Mouse (Mus musculus) layer of hippocampus, postnatal 10 days (tissue): Measurements from ENCODE around the gene Sfxn1. TPM values are rescaled to one million over a fixed set of nuclear protein-coding genes. Genes with fewer than 3 reads are reported as not detected.
A peak's percentile ranks its signal among the peaks of the same experiment; 100 is the strongest.

ENCODE experiments used
- DNase-seq, 2 experiments: peaks; one replicate each; pipeline ENCODE4 v3.0.0; 2021; ENCODE audit warnings: low spot score in 2 of 2
- long read RNA-seq: library from polyadenylated mRNA; stranded (forward); transcript quantifications from one replicate; pipeline ENCODE4 v2.0.0, GENCODE M21; 2023
- total RNA-seq, 2 experiments: library from RNA; stranded (reverse); gene quantifications; 2 replicates each; pipeline ENCODE4 v1.2.3; 2021

Gene Sfxn1
- 10 to 100 TPM; 74.3 to 80.2 TPM for total RNA-seq
- long read RNA-seq, transcript Sfxn1-201 (11 exons, 2,783 nt), result major isoform, 91 of 158 reads
- long read RNA-seq, partial matches to known transcripts, result 34 of 158 reads
- long read RNA-seq, other reads (novel, unspliced or antisense), result 33 of 158 reads

DNA sequence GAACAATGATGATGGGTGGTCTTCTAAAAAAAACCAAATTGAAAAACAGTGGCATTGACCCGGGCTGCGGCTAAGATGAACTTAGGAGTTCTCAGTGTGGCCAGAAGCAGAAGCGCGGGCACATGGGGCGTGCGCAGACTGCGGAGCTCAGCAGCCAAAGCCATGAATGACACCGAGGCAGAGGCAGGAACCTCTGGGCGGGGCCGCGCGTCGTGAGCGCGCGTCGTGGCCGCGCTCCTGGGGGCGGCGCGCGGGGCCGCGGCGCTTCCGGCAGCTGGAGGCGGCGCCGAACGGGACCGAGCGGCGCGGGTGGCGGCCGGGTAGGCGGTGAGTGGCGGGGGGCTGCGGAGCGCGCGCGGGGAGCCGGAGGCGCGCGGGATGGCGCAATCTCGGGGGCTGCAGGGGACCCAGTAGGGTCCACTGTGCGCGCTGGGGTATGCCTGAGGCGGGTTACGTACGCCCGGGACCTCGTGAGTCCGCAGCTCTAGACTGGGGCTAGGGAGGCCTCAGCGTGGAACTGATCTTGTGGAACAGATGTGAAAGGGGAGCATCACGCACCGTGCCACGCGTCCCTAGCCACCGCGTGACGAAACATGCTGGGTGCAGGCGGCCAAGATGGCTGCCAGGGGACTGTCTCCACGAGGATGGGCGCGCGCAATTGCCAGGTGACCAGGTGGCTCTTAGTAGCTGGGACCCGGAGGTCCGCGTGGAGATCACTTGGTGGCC is at the start of gene Sfxn1:
Gene Sfxn1 (plus strand): TSS at position 264 of the 726 bp plus-strand sequence.
- peak; percentile 69 to 82 for DNase-seq

DNA sequence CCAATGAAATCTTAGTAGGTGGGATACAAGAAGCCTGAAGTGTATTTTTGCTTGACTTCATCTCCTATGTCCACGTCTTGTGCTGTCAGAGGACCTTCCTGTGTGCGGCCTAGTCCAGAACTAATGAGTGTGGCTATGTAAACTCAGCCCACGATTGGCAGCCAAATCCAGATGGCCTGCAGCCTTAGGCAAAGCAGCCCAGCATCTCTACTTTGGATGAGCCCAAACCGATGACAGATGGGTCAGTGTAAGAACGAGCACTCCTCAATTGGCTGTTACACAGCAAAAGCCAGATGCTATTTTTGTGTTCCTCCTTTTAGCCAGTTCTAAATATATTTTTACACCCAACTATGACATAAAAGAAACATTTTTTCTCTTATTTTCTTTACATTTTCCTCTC is 48.4 kb upstream of the Sfxn1 start:
- DNase-seq, result peak in 1 of 2 experiments; percentile 35

DNA sequence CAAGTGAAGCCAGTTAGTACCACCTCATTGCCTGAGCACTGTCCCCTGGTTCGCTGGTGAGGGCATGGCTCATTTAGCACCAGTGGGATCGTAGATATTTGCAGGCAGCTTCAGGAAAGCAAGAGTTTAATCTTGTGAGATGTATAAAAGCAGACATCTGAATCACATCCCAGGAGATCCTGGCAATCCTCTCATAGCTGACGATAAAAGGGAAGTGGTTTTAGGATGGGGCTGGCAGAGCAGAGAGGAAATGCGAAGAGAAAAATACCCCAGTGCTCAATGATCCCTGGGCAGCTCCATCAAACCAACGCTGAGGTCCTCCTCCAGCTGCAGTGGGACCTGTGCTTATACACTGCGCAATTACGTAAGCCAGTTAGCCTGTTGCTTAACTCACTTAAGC is 44.6 kb upstream of the Sfxn1 start:
- DNase-seq, result no peak

DNA sequence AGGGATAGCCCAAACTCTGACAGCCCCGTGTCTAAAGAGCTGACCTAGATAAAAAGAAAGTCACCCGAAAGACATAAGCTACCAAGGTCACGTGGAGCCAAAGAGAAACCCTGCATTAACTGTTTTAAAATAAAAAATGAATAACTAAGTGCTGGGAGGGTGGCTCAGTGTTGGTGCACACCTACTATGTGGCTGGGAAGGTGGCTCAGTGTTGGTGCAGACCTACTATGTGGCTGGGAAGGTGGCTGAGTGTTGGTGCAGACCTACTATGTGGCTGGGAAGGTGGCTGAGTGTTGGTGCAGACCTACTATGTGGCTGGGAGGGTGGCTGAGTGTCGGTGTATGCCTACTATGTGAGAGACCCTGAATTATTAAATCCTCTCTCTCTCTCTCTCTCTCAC is 38.0 kb upstream of the Sfxn1 start:
- DNase-seq, result no peak

DNA sequence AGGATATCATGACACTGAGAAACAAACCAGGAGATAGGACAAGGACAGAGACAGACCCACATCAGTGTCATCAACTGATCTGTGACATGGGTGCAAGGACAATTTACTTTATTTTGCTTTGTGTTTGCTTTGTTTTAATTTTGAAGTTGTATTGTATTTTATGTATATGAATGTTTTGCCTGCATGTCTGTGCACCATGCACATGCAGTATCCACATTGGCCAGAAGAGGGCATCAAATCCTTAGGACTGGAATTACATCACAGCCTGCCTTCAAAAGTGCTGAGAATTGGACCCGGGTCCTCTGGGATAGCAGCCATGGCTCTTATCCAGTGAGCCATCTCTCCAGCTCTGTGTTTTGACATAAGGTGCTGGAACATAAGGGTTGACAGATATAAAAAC is 36.1 kb upstream of the Sfxn1 start:
- no peak for DNase-seq

DNA sequence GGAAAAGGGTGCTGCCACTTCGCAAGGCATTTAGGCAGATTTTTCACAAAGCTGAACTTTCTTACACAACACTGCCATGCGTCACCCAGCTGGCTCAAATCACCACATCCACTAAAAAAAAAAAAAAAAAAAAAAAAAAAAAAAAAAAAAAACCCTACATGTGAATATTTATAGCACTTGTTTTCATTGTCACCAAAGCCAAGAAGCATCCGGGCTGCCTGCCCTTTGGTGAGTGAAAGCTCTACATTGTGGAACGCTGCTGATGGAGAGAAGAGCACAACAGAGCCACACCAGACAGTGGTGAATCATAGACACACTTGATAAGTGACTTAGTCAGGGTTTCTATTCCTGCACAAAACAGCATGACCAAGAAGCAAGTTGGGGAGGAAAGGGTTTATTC is 33.7 kb upstream of the Sfxn1 start:
- DNase-seq, result no peak

DNA sequence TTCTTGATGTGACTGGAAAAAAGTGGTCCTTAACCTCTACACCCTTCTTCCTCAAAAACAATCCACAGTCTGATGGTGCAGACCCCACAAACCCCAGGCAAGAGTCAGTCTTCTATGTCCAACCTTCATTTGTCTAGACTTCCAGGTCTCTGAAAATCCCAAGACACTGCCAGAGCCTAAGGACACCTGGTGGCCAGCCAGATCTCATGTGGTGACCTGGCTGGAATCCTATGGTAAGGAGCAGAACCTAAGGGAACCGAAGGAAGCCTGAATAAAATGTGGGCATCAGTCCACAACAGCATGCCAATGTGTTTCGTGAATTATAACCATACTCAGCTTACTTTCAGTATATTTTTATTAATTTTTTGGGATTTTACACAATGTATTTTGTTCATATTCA is 31.4 kb upstream of the Sfxn1 start:
- no peak for DNase-seq

DNA sequence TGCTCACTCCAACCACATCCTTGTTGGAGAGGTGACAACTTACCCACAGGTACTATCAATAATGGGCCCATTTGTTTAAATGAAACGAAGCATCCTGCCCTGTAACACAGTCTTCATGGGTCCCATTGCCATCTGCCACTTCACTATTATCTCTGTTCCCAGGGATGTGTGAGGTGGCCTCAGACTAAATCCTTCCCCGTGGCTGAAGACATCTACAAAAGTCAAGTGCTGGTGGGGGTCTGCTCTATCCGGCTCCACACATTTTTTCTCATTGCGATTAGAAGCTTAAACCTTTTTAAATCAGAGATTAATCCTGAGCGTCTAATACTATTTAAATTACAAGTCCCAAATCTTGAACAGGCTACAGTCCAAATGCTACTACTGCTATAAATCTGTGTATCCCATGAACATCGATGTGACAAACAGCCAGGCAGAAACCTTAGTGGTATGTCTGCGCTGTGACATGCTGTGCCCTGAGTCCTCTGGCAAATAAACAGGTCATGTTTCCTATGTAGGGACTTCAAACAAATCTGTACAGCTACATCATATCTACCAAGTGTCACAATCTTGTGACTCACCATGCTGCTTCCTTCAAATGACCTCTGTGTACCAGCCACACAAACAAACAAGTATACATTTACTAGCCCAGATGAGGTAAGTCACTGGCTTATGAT is 22.9 kb upstream of the Sfxn1 start:
- DNase-seq, result no peak

DNA sequence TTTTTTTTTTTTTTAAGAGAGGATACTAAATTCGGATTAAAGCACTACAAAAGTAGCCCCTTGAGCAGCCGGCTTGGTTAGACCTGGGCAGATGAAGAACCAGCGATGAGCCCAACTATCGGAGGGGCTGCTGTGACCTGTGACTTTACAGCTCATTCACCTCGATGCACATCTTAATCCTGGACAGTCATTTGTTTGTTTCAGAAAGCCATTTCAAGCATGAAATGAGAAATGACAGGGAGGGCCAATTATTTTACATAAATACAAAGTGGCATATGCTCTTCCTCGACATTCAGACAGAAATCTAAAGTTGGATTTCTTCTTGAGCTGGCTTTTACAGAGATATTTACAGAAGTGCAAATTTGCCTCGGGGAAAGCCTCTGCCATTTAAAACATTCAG is 20.0 kb upstream of the Sfxn1 start:
- DNase-seq, result no peak

DNA sequence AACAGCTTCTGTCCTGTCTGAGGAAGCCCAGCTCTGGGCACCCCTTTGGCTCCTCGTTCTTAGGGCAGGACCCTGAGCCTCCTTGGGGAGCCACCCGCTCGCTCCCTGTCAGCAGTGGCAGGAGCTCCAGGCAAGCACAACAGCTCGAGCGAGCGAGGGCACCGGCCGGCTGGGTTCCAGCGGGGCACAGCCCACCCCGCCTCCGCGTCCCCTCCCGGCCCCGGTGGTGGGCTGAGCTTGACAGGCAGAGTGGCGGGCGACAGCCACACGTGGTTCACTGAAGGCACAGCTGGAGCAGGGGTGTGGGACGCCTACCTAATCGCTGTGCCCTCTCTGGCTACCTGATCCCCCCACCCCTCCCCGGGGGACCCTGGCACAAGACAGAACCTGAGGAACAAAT is 16.7 kb upstream of the Sfxn1 start:
- no peak for DNase-seq

DNA sequence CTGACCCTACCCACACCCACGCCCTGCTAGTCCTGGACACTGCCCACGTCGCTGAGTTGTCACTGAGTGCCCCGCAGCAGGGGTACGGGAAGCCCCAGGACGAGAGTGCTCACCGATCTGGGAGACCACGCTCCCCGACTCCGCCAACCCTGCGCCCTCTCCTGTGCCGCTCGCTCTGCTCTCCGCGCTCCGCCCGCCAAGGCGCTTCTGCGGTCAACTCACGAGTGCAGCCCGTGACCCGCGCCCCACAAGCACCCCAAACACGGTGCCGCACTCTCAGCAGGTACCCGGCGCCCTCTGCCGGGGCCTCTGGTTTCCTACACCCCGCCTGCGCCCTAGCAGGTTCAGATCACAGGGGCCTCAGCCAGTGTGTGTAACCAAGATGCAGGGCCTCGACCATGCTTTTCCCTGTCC is 16.2 kb upstream of the Sfxn1 start, which contains the start of gene Drd1:
Gene Drd1 (minus strand): TSS at position 258 of the 414 bp plus-strand sequence.
- DNase-seq, result peak; percentile 80 to 85

DNA sequence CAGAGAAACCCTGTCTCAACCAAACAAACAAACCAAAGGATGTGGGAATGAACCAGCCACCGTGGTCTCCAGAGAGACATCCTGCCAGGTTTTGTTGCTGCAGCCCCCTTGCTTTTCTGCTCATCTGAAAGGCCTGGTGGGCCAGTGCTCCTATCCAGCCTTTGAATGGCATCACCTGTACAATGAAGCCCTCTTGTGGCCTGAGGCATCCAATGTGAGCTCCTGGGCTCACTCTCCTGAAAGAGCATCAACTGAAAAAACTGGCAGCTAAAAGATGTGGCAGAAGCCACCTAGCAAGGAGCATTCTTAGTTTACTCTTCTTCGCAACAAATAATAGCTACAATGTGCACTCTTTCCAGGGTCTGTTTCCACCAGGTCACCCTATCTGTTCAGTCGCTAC is 9.6 kb upstream of the Sfxn1 start:
- DNase-seq, result no peak

DNA sequence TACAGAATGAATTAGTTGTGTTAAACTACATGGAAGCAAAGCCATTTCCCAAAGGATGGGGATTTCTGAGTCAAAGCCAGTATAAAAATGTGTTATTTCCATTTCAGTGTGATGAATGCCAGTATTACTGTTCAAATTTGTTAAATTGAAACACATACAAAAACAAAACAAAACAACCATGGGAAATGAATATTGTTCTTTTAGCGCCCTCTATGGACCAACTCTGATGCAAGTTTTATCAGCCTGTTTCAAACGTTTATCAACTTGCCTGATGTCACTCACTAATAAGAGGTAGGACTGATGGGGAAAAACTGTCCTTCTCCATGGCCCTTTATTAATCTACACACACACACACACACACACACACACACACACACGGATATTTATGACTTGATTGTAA is 8.4 kb upstream of the Sfxn1 start:
- peak in 1 of 2 experiments; percentile 45 for DNase-seq

DNA sequence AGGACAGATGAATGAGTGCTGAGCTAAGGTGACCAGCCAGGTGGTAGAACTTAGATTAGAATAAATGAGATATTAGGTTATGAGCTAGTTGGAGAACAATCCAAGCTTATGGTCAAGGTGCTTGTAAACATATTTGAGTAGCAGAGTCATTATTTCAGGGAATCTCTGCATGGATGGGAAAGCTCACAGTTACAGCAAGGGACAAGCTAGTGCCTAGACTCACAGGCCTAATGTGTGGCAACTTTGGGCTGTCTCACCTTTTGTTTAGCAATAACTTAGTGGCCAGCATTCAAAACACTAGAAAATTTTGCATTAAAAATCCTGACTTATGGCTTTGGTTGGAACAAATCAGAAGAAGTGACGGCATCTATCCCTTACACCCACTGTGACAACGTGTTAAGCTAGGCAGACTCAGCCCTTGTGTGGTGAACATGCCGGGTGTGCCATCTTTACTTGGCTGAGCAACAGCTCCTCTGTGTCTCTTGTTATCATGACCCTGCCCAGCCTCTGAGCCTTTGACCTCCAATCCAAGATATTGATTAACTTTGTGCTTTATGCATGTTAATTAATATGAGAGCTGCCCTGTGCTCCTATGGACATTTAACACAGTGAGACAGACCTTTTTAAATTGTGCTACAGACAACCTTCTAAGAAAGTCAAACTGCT is 5.5 kb upstream of the Sfxn1 start:
- no peak for DNase-seq

DNA sequence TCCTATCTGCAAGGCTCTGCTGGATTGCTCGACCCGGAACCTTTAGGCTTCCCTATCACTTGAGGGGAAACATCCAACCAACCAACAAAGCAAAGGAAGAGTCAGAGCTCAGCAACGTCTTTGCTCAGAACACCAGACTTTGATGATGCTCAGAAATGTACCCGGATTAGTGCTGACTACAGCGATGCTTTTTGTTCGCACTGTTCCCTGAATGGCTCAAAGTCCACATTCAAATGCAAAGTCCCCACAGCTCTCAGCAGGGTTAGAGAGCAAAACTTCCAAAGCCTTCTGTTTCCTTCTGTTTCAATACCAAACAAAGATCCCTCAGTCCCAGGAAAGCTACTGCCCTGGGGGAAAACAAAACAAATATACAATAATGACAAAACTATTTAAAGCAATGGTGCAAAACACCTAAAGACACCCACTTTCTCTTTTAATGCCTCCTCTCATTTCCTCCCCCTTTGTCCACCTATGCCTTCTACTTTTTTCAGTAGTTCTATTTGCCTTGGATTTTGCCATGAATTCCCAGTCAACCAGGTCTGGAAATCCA is 4.0 kb upstream of the Sfxn1 start:
- DNase-seq, result no peak

DNA sequence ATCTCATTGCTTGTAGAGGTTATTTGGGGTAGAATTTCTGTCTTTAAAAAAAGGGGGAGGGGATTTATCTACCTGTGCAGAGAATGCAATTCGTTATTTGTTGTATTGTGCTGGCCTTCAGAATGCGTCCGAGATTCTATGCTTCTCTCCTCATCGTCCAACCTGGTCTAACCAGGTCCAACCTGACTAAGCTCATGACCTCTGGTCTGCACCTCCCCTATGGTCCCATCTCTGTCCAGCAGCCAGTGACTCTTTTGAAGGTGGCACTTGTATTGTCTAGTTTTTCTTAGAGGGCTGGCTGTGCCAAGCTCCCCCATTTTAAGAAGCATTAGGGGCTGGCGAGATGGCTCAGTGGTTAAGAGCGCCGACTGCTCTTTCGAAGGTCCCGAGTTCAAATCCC is 658 bp upstream of the Sfxn1 start:
- no peak for DNase-seq

DNA sequence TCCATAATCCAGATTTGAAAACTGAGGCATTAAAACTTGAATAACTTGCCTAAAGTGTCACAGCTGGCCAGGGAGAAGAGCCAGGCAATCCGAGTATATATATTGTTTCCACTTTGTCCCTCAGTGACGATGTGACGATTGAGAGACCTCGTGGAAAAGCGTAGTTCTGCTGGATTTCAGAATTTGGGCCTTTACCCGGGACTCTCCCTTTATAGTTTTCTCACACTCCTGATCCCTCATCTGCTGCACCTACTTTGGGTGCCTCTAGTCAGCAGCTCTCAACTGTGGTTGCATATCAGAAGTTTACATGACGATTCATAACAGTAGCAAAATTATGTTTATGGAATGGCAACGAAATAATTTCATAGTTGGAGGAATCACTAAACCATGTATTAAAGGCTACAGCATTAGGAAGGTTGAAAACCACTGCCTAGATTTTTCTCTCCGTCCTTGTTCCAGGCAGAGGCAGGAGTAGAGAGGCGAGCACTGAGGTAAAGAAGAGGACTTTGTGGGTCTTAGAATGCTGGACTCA is 923 bp downstream of the Sfxn1 start:
- no peak for DNase-seq

DNA sequence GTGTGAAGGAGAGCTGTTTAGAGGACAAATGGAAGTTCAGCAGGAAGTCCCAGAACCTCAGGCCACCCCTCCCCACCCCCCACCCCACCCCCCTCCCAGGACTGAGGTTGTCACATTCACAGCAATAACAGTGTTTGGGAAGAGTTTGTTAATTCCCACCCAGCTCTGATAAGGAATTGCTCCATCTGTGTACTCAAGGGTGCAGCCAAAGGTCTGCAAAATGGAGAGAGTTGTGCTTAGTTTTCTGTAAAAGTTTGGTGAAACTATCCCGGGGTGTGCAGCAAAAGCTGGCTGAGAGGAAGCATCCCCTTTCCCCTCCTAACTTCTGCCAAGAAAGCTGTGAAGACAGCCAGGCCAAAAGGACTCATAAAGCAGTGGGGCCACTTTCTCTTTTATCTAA is 1.4 kb downstream of the Sfxn1 start:
- DNase-seq, result no peak

DNA sequence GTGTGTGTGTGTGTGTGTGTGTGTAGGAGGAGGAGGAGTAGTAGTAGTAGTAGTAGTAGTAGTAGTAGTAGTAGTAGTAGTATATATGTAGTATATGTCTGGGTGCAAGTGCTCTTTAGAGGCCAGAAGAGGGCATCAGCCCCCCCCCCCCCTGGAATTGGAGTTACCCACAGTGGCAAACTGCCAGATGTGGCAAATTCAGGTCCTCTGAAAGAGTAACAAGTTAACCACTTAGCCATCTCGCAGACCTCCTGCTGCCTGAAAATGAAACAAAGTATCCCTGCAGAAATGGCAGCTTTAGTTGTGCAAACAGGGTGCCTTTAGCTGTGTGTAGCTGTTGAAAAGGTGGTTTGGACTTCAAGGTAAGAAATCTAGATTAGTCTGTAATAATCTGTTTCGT is 1.8 kb downstream of the Sfxn1 start:
- DNase-seq, result no peak

DNA sequence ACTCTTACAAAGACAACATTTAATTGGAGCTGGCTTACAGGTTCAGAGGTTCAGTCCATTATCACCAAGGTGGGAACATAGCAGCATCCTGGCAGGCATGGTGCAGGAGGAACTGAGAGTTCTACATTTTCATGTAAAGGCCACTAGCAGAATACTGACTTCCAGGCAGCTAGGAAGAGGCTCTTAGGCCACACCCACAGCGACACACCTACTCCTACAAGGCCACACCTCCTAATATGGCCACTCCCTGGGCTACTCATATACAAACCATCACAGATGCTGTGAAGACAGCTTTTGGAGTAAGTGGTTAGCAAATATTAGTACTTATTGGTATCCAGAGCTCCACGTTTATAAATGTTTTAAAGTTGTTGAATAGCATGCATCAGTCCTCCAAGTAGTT is 3.7 kb downstream of the Sfxn1 start:
- DNase-seq, result no peak

DNA sequence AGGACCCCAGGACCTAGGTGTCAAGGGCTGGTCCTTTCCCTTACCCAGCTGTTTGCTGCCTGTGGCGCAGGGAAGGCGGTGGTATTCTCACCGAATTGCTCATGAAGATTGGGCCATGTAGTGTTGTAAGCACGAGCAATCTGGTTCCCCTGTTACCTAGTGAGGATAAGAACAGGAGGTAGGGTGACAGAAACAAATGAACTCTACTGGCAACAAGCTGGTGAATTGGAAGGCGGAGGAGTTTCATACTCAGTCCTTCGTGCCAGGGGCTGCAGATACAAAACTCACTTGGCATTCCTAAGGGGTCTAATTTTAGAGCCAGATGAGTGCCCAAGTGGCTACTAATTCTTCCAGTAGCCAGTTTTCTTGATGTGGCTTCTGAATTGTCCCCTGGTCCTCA is 4.4 kb downstream of the Sfxn1 start:
- no peak for DNase-seq
